Mouse (Mus musculus) limb, embryonic 12.5 days (tissue): ENCODE measurements at regions not wholly inside any gene's neighbourhood (a gene's known extent, or its start where the extent isn't known, plus 50 kb on each side); places are given as distances from the start of the nearest gene placed in this dataset.

Experiments
- ATAC-seq: fragments of 200-750 bp; cut with Nextera tagmentation; 2 replicates; pipeline ENCODE4 v1.8.0; 2017; ENCODE audit warnings: low read depth, moderate TSS enrichment; ENCODE audit not compliant: insufficient number of reproducible peaks, insufficient read depth, low FRiP score, low TSS enrichment
- H3K27ac ChIP-seq: fragments of 300-500 bp; sonication (generic); 2 replicates; pipeline ENCODE4 v1.5.1; 2016; ENCODE audit warnings: mild to moderate bottlenecking, moderate library complexity
- H3K27me3 ChIP-seq: fragments of 300-500 bp; sonication (generic); 2 replicates; pipeline ENCODE4 v1.6.1; 2016; ENCODE audit warnings: mild to moderate bottlenecking, moderate library complexity
- H3K36me3 ChIP-seq: fragments of 300-500 bp; sonication (generic); 2 replicates; pipeline ENCODE4 v1.6.1; 2016; ENCODE audit warnings: mild to moderate bottlenecking, moderate library complexity
- H3K4me1 ChIP-seq: fragments of 300-500 bp; sonication (generic); replicated peaks from 2 replicates; pipeline ENCODE4 v1.6.1; 2016
- H3K4me2 ChIP-seq: fragments of 300-500 bp; sonication (generic); 2 replicates; pipeline ENCODE4 v1.6.1; 2016; ENCODE audit warnings: mild to moderate bottlenecking, moderate library complexity
- H3K4me3 ChIP-seq: fragments of 300-500 bp; sonication (generic); replicated peaks from 2 replicates; pipeline ENCODE4 v1.5.1; 2016; ENCODE audit warnings: mild to moderate bottlenecking
- H3K9ac ChIP-seq: fragments of 300-500 bp; sonication (generic); replicated peaks from 2 replicates; pipeline ENCODE4 v1.6.1; 2016; ENCODE audit warnings: mild to moderate bottlenecking, moderate library complexity
- H3K9me3 ChIP-seq: fragments of 300-500 bp; sonication (generic); 2 replicates; pipeline ENCODE4 v1.6.1; 2016; ENCODE audit warnings: mild to moderate bottlenecking, moderate library complexity
- WGBS: fragments of 180-500 bp; shearing (Covaris S2); methylation state at CpG from one replicate; pipeline ENCODE4 v1.1.7; 2016; 5-methylcytosine and 5-hydroxymethylcytosine counted together

DNA sequence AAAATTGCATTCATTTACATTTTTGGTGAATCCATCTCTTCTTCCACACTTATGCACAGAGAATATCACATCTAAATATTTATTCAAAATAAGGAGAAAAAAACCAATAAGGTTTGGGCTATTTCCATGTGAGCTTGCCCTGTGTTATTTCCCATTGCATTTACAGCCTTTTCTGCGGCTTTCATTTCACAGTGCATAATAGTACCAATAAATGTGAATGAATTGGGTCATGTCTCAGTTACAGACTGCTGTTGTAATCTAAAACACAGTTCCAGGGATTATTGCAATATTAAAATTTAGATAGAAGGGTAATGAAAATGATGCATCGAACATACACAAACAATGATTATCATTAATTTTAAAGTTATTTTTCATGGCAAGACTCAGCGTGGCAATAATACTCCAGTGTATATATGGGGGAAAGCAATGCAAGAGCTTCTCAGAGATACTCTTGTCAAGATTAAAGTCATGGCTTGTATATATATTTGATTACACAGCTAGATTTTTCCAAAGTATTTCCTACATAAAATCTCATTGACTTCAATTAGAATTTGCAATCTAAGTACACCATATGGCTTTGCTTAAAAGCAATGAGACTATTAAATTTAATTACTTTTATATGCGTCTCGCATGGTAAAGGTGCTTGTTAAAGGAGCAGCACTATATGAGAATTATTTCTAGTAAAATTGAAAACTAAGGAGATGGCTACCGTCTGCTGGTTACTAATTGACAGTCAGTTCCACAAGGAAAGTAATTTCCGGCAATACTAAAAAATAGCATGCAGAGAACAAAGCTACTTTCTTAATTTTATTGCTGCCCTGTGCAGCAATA lies 782.1 kb upstream of the Cdh9 start:
- ATAC-seq = peak; percentile 94
- no peaks in the 10 kb centered on the region for H3K27me3 ChIP-seq
- no peak overlapping the region for H3K4me3 ChIP-seq
- no peak overlapping the region for H3K4me2 ChIP-seq
- WGBS = 24% methylated on average over 7 of the region's 7 CpGs
- no peaks in the 10 kb centered on the region for H3K9me3 ChIP-seq
- H3K4me1 ChIP-seq = no peaks in the 10 kb centered on the region
- H3K27ac ChIP-seq = no peak overlapping the region
- no peaks in the 10 kb centered on the region for H3K36me3 ChIP-seq
- H3K9ac ChIP-seq = no peak overlapping the region

DNA sequence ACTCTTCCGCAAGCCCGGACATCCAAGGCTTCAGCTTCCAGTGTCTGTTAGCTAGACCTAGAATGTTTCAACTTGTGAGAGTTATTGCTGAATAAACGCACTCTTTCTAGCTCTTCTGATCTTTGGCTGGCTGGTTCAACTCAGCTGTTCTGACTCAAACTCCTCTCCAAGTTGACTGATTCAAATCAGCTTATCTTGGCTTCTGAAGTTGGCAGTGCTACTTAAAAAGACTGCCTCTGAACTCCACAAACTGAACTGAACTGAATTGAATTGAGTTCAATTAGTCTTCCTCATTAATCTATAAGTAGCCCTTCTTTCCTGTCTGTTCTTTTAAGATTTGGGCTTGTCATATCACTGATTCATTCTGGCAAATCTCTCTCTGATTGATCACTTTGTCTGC lies 769.1 kb upstream of the Cdh9 start:
- no peak for ATAC-seq
- Histone ChIP-seq H3K27me3 (no peaks in the 10 kb centered on the region), H3K27ac (no peak overlapping the region), H3K36me3 (no peaks in the 10 kb centered on the region), H3K4me3 (no peak overlapping the region), H3K9me3 (no peaks in the 10 kb centered on the region), H3K9ac (no peak overlapping the region), H3K4me1 (no peaks in the 10 kb centered on the region), H3K4me2 (no peak overlapping the region)
- WGBS = 85% methylated on average over 3 of the region's 3 CpGs

- H3K9ac ChIP-seq = no peak overlapping the region
- H3K4me3 ChIP-seq = no peak overlapping the region
- ATAC-seq = no peak
- H3K27ac ChIP-seq = no peak overlapping the region
- H3K4me1 ChIP-seq = no peaks in the 10 kb centered on the region
- WGBS = 66% methylated on average over 1 of the region's 1 CpGs
- no peak overlapping the region for H3K4me2 ChIP-seq
- H3K36me3 ChIP-seq = no peaks in the 10 kb centered on the region
- H3K27me3 ChIP-seq = no peaks in the 10 kb centered on the region
- H3K9me3 ChIP-seq = no peaks in the 10 kb centered on the region
These were observed 760.0 kb upstream of the Cdh9 start for GRCm38 (mm10) chr15:15968518-15968917.

DNA sequence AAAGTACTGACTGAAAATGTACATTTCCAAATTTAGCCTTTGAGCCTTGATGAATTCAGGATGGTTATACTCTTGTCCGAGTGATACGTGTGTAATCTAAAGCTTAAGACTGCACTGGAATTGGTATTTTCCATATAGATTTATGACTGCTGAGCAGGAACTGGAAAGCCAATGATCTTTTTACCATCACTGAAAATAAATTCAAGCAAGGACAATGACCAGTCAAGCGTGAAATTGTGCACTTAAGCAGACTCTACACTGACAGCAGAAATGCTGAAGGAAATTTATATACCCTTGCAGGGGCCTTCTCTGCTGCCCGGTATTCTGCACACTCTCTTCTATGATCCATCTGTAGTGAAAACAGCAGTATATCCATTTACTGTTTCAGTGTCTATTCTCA lies 751.8 kb upstream of the Cdh9 start:
- Histone ChIP-seq H3K9me3 (no peaks in the 10 kb centered on the region), H3K9ac (no peak overlapping the region), H3K4me1 (no peaks in the 10 kb centered on the region), H3K27ac (no peak overlapping the region), H3K4me3 (no peak overlapping the region), H3K36me3 (no peaks in the 10 kb centered on the region), H3K4me2 (no peak overlapping the region), H3K27me3 (no peaks in the 10 kb centered on the region)
- WGBS = 84% methylated on average over 4 of the region's 4 CpGs
- no peak for ATAC-seq
